Mouse (Mus musculus): ENCODE measurements at regions not wholly inside any gene's neighbourhood (a gene's known extent, or its start where the extent isn't known, plus 50 kb on each side); places are given as distances from the start of the nearest gene placed in this dataset.

DNA sequence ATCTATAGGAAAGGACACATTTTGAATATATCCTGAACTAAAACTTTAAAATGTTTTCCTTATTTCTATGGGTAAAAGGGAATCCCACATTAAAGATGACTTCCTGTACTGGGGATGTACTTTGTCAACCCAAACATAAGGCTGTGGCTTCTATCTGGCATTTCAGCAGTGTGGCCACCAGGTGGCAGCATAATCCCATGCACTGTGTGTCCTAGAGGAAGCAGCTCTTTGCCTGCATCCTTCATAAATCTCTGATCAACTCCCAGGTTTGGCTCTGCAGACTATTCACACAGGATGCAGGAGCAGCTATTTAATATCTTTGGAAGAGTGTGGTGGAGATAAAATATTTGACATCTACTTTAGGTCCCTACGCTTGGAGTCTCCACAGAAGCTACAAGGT, 59.1 kb downstream of the Bmp15 start:
- DNase-seq: peak; percentile 82

DNA sequence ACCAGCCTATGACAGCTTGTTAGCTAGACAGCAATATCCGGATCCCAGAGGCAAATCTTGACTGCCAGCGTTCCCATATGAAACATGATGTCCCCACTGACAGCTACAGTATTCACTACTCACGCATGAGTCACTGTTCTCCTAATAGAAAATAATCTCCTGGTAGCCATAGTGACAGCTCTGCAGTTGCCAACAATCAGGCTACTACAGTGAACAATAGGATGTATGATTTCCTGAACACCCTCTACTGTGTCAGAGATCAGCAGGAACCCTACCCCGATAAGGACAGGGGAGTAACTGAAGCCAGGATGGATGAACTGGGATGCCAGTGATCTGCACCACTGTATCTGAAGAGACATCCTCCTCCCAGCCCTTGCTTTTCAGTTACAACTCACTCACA, 62.0 kb downstream of the Bmp15 start:
- DNase-seq: no peak

- DNase-seq: no peak
These were observed 66.5 kb downstream of the Bmp15 start for GRCm38 (mm10) chrX:6254058-6254457.

GRCm38 (mm10) chrX:6252873-6253272, 67.6 kb downstream of the Bmp15 start:
- no peak for DNase-seq
